Mouse (Mus musculus) gastrocnemius, adult 8-10 months (tissue): ENCODE measurements around the gene Zbtb3. TPM values are rescaled to one million over a fixed set of nuclear protein-coding genes. Genes with fewer than 3 reads are reported as not detected.

Experiments
- DNase-seq, 2 experiments: peaks; one replicate each; pipeline ENCODE4 v3.0.0; 2022; ENCODE audit warnings: low spot score in 2 of 2
- total RNA-seq, 4 experiments: library from RNA; stranded (reverse); gene quantifications; 2 replicates each; pipeline ENCODE4 v1.2.4; 2022

The Zbtb3 gene
- total RNA-seq, 4 experiments from 2014 or later, result 0.82 to 1.1 (median 0.90) TPM

GRCm38 (mm10) chr19:8839908-8840791 is 37.8 kb downstream of the Zbtb3 start:
- DNase-seq, result peak in 1 of 2 experiments; percentile 48

GRCm38 (mm10) chr19:8841012-8841411 is 38.7 kb downstream of the Zbtb3 start:
- no peak for DNase-seq

- DNase-seq, result no peak
Observed at GRCm38 (mm10) chr19:8842961-8843360, 40.6 kb downstream of the Zbtb3 start.

- DNase-seq, result peak; percentile 59 to 61
Observed at GRCm38 (mm10) chr19:8844371-8845129, 42.2 kb downstream of the Zbtb3 start.

GRCm38 (mm10) chr19:8848356-8848755 is 46.0 kb downstream of the Zbtb3 start:
- DNase-seq, result no peak

GRCm38 (mm10) chr19:8850402-8850901 is 48.1 kb downstream of the Zbtb3 start, which contains the start of gene Lrrn4cl:
Gene Lrrn4cl, plus strand, starts transcription at chr19:8850768.
- DNase-seq, result peak; percentile 58 to 73

- DNase-seq, result no peak
Observed at GRCm38 (mm10) chr19:8851639-8852038, 49.3 kb downstream of the Zbtb3 start.

GRCm38 (mm10) chr19:8852236-8852928 is 50.0 kb downstream of the Zbtb3 start:
- peak; percentile 67 to 68 for DNase-seq

- no peak for DNase-seq
Observed at GRCm38 (mm10) chr19:8853117-8853516, 50.8 kb downstream of the Zbtb3 start.

Other genes starting within 250 kb of the Zbtb3 start
- not detected for gene Slc22a8, start 211.3 kb upstream of the Zbtb3 start, total RNA-seq
- gene Slc22a6, start 184.5 kb upstream of the Zbtb3 start, total RNA-seq, result not detected
- gene Chrm1, start 138.8 kb upstream of the Zbtb3 start, total RNA-seq, result not detected
- 10 to 100 TPM; 29.7 to 37.0 (median 31.1) TPM for gene Slc3a2, start 79.2 kb upstream of the Zbtb3 start, total RNA-seq
- 10 to 100 TPM; 14.0 to 16.7 (median 14.9) TPM for gene Wdr74, start 66.7 kb upstream of the Zbtb3 start, total RNA-seq
- gene 1700092M07Rik, start 61.8 kb upstream of the Zbtb3 start, total RNA-seq, result not detected
- gene Stx5a, start 61.1 kb upstream of the Zbtb3 start, total RNA-seq, result 10 to 100 TPM; 12.3 to 19.8 (median 14.9) TPM
- gene Nxf1, start 45.5 kb upstream of the Zbtb3 start, total RNA-seq, result 10 to 100 TPM; 24.0 to 34.0 (median 27.7) TPM
- gene Tmem223, start 31.6 kb upstream of the Zbtb3 start, total RNA-seq, result 100 to 1,000 TPM in 3 of 4 experiments, 10 to 100 TPM in 1; 99.3 to 133 (median 107) TPM
- gene Tmem179b, start 28.1 kb upstream of the Zbtb3 start, total RNA-seq, result 10 to 100 TPM in 1 of 4 experiments, 1 to 10 TPM in 3; 6.9 to 10.3 (median 8.8) TPM
- gene Taf6l, start 16.1 kb upstream of the Zbtb3 start, total RNA-seq, result 1 to 10 TPM; 3.6 to 5.0 (median 4.6) TPM
- 10 to 100 TPM; 36.0 to 42.5 (median 37.7) TPM for gene Polr2g, start 4.0 kb upstream of the Zbtb3 start, total RNA-seq
- gene Ttc9c, start 16.8 kb downstream of the Zbtb3 start, total RNA-seq, result 10 to 100 TPM; 11.4 to 12.7 (median 11.9) TPM
- gene Hnrnpul2, start 17.5 kb downstream of the Zbtb3 start, total RNA-seq, result 10 to 100 TPM; 38.1 to 45.6 (median 44.3) TPM
- 1 to 10 TPM in 1 of 4 experiments, not detected in 3; 2.0 TPM for gene AC129217.1, start 27.2 kb downstream of the Zbtb3 start, total RNA-seq
- gene Bscl2, start 34.9 kb downstream of the Zbtb3 start, total RNA-seq, result 10 to 100 TPM; 14.7 to 23.9 (median 20.0) TPM
- not detected for gene Gng3, start 36.6 kb downstream of the Zbtb3 start, total RNA-seq
- gene Lrrn4cl, start 48.2 kb downstream of the Zbtb3 start, total RNA-seq, result 1 to 10 TPM; 5.3 to 8.8 (median 7.0) TPM
- gene Ubxn1, start 68.9 kb downstream of the Zbtb3 start, total RNA-seq, result 100 to 1,000 TPM; 207 to 248 (median 231) TPM
- gene Uqcc3, start 78.4 kb downstream of the Zbtb3 start, total RNA-seq, result 10 to 100 TPM; 58.7 to 74.6 (median 65.3) TPM
- 1 to 10 TPM in 2 of 4 experiments, under 1 TPM in 2; 0.54 to 7.3 (median 1.7) TPM for gene Lbhd1, start 81.2 kb downstream of the Zbtb3 start, total RNA-seq
- gene Gm49403, start 81.4 kb downstream of the Zbtb3 start, total RNA-seq, result not detected
- gene 1810009A15Rik, start 86.3 kb downstream of the Zbtb3 start, total RNA-seq, result 10 to 100 TPM; 13.8 to 16.3 (median 15.9) TPM
- gene Gm49416, start 86.4 kb downstream of the Zbtb3 start, total RNA-seq, result 1 to 10 TPM in 3 of 4 experiments, not detected in 1; 2.6 to 5.7 (median 2.9) TPM
- gene Ints5, start 90.5 kb downstream of the Zbtb3 start, total RNA-seq, result 10 to 100 TPM; 10.3 to 13.0 (median 11.3) TPM
- 10 to 100 TPM; 15.2 to 20.1 (median 18.9) TPM for gene Ganab, start 95.5 kb downstream of the Zbtb3 start, total RNA-seq
- gene B3gat3, start 117.8 kb downstream of the Zbtb3 start, total RNA-seq, result 10 to 100 TPM; 36.8 to 39.0 (median 38.1) TPM
- gene Rom1, start 126.8 kb downstream of the Zbtb3 start, total RNA-seq, result 1 to 10 TPM; 7.2 to 9.4 (median 8.7) TPM
- 1 to 10 TPM; 3.5 to 4.7 (median 4.3) TPM for gene Eml3, start 127.0 kb downstream of the Zbtb3 start, total RNA-seq
- gene Mta2, start 139.3 kb downstream of the Zbtb3 start, total RNA-seq, result 10 to 100 TPM; 21.0 to 25.7 (median 23.4) TPM
- gene Tut1, start 151.3 kb downstream of the Zbtb3 start, total RNA-seq, result 10 to 100 TPM in 1 of 4 experiments, 1 to 10 TPM in 3; 7.8 to 11.8 (median 9.0) TPM
- gene Eef1g, start 164.5 kb downstream of the Zbtb3 start, total RNA-seq, result 100 to 1,000 TPM; 411 to 454 (median 425) TPM
- 100 to 1,000 TPM; 249 to 267 (median 253) TPM for gene Ahnak, start 186.7 kb downstream of the Zbtb3 start, total RNA-seq